Mouse (Mus musculus) intestine, embryonic 14.5 days (tissue): ENCODE results near the gene Lrmda. TPM values are rescaled to one million over a fixed set of nuclear protein-coding genes. Genes with fewer than 3 reads are reported as not detected.

Experiments
- ATAC-seq: fragments of 200-750 bp; cut with Nextera tagmentation; replicated peaks from 2 replicates; pipeline ENCODE4 v1.8.0; 2017; ENCODE audit warnings: low read depth, moderate number of reproducible peaks, moderate TSS enrichment, moderate library complexity; ENCODE audit not compliant: low FRiP score, low TSS enrichment
- DNase-seq: peaks from one replicate; pipeline ENCODE4 v3.0.0-alpha.2; 2018; ENCODE audit warnings: low spot score
- H3K27ac ChIP-seq: fragments of 300-500 bp; sonication (generic); 2 replicates; pipeline ENCODE4 v1.5.1; 2014; ENCODE audit warnings: low read depth, mild to moderate bottlenecking, control low read depth
- H3K27me3 ChIP-seq: fragments of 300-500 bp; sonication (generic); replicated peaks from 2 replicates; pipeline ENCODE4 v1.6.1; 2014; ENCODE audit warnings: low read length, control low read depth; ENCODE audit not compliant: control insufficient read depth, insufficient read depth
- H3K36me3 ChIP-seq: fragments of 300-500 bp; sonication (generic); 2 replicates; pipeline ENCODE4 v1.6.1; 2014; ENCODE audit warnings: low read length, control low read depth; ENCODE audit not compliant: control insufficient read depth, insufficient read depth
- H3K4me1 ChIP-seq: fragments of 300-500 bp; sonication (generic); replicated peaks from 2 replicates; pipeline ENCODE4 v1.6.1; 2014; ENCODE audit warnings: low read length, control low read depth, mixed read lengths; ENCODE audit not compliant: control insufficient read depth, insufficient read depth
- H3K4me2 ChIP-seq: fragments of 300-500 bp; sonication (generic); 2 replicates; pipeline ENCODE4 v1.6.1; 2014; ENCODE audit warnings: low read length
- H3K4me3 ChIP-seq: fragments of 300-500 bp; sonication (generic); 2 replicates; pipeline ENCODE4 v1.5.1; 2014; ENCODE audit warnings: low read depth, low read length, control low read depth, mixed read lengths
- H3K9ac ChIP-seq: fragments of 300-500 bp; sonication (generic); 2 replicates; pipeline ENCODE4 v1.6.1; 2014; ENCODE audit warnings: mild to moderate bottlenecking, low read length
- H3K9me3 ChIP-seq: fragments of 300-500 bp; sonication (generic); 2 replicates; pipeline ENCODE4 v1.6.1; 2016; ENCODE audit warnings: low read length, control low read depth; ENCODE audit not compliant: control insufficient read depth
- WGBS: fragments of 180-500 bp; shearing (Covaris S2); extraction: QIAGEN DNeasy Blood & Tissue Kit; methylation state at CpG from one replicate; pipeline ENCODE4 v1.1.7; 2014; 5-methylcytosine and 5-hydroxymethylcytosine counted together
- polyA plus RNA-seq: library from polyadenylated mRNA; unstranded; fragments of >200 nt; fragmentation: Nextera tagmentation; extraction: Ambion mirVana; gene quantifications from 2 replicates; pipeline ENCODE4 v1.2.1, GENCODE M21; 2014

Gene Lrmda
- polyA plus RNA-seq, 1 experiment from 2014 or later: 0.70 TPM

DNA sequence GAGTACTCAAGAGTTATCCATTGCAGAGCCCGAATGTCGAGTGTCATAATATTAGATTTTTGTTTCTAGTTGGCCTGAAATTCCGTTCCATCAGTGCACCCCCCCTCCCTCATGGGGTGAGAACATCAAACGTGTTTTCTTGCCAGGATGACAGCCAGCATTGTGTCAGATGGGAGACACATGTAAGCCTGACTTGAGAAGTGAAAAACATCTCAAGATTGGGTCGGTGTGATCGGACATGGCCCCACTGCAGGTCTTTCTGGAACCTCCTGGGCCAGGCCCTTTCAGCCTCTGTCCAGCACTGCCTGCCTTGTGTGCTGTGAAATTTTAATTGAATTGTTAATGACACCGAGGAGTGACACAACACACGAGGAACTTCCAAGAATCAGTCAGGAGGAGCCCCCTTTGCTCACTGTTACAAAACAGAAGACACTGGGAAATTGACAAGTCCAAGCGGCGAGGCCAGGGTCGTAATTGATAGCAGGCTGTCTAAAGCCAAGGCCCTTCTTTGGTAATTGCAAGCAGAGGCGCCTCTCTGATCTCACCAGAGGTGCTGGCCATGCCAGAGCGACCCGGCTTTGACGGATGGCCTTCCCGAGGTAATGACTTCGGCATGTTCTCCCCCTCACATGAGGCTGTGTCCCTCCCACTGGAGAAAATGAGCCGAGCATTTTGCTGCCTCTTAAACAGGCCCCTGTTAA, 95.3 kb downstream of the Lrmda start:
- Histone ChIP-seq H3K9me3 (no peaks in the 10 kb centered on the region), H3K4me2 (no peak overlapping the region), H3K36me3 (no peaks in the 10 kb centered on the region), H3K4me3 (no peak overlapping the region), H3K27me3 (no peaks in the 10 kb centered on the region), H3K9ac (no peak overlapping the region), H3K27ac (no peak overlapping the region), H3K4me1 (peaks cover 10% of the 10 kb centered on the region; the same call in 1 of the 2 replicates)
- no peak for ATAC-seq
- DNase-seq: no peak
- 34% methylated on average over 18 of the region's 18 CpGs for WGBS

DNA sequence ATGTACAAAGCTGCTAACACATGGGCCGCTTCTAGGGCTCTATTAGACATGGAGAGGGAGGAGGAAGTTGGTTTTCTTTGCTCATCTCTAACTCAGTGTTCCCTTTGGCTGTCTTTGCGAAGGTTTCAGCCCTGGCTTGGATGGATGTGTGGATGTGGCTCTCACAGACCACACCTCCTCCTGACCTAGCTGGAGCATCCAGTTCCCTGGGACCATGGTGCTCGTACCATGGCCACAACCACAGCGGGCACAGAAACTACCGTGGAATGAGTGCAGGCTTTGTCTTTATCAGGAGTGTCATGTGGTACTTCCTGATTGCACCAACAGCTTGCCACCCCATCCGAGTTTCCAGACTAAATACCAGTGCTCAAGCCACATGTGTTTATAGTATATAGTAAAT, 98.6 kb downstream of the Lrmda start:
- no peak overlapping the region for H3K4me2 ChIP-seq
- WGBS: 59% methylated on average over 6 of the region's 6 CpGs
- no peak for ATAC-seq
- no peak overlapping the region for H3K4me3 ChIP-seq
- H3K9ac ChIP-seq: no peak overlapping the region
- no peaks in the 10 kb centered on the region for H3K36me3 ChIP-seq
- H3K27ac ChIP-seq: no peak overlapping the region
- DNase-seq: no peak
- H3K4me1 ChIP-seq: peaks cover 10% of the 10 kb centered on the region; the same call in 1 of the 2 replicates
- H3K27me3 ChIP-seq: no peaks in the 10 kb centered on the region
- no peaks in the 10 kb centered on the region for H3K9me3 ChIP-seq

DNA sequence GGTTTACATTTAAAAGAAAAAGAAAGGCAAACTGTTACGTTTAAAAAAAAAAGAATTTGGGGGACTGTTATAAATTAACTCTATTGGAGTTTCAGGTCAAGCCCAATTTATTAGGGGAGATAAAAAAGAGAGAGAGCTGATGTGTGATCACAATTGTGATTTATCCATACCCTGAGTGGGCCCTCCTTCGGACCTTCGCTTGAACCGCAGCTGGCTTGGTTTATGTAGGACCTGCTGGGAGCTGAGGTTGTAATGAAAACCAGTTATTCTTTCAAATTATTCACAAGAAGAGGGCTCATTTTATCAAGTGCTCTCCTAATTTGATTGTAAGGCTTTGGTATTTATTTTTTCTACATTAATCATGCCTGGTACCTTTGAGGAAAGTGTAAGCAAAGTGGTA, 99.0 kb downstream of the Lrmda start:
- ATAC-seq (no peak), DNase-seq (no peak)
- WGBS: 27% methylated on average over 4 of the region's 4 CpGs
- Histone ChIP-seq H3K27ac (no peak overlapping the region), H3K27me3 (no peaks in the 10 kb centered on the region), H3K9ac (no peak overlapping the region), H3K4me1 (peaks cover 10% of the 10 kb centered on the region; the same call in 1 of the 2 replicates), H3K4me2 (no peak overlapping the region), H3K36me3 (no peaks in the 10 kb centered on the region), H3K9me3 (no peaks in the 10 kb centered on the region), H3K4me3 (no peak overlapping the region)

DNA sequence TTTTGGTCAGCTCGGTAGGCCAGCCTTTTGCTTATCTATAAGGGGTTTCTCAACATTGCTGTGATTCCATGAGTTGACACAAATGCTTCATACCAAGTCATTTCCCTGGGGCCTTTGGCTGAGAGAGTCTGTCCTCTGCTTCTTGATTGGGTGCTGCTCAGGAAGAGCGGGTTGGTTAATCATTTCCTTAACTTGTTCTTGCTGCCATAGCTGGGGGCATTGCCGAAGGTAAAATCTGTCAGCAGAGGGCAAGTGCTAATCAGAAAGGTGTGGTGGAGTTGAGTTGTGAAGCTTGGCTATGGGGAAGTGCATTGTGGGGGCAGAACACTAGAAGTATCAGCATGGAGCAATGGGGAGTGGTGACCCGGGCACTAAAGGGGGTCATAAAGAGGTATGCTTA, 106.8 kb downstream of the Lrmda start:
- no peak for DNase-seq
- Histone ChIP-seq H3K27ac (no peak overlapping the region), H3K4me3 (no peak overlapping the region), H3K4me2 (no peak overlapping the region), H3K9ac (no peak overlapping the region), H3K36me3 (no peaks in the 10 kb centered on the region), H3K4me1 (no peaks in the 10 kb centered on the region), H3K9me3 (no peaks in the 10 kb centered on the region), H3K27me3 (no peaks in the 10 kb centered on the region)
- WGBS: 60% methylated on average over 4 of the region's 4 CpGs
- peak; percentile 78; the same call in 1 of the 2 replicates for ATAC-seq

DNA sequence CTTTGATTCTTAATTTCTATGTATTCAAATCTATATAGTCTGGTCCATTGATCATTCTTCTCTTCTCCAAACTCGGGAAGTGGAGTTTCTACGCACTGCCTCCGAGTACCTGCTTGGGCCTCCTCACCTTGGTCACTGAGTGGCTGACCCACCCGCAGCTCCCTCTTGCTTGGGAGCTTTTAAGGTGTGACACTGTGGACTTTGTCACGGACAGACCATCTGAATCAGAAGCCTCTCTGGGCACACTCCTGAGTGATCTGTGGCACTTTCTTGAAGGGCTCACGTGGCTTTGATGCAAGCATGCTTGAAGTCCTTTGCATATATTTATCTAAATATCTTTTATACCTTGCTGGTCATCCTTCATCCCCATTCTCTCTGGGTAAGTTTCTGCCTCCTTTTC, 107.3 kb downstream of the Lrmda start:
- Histone ChIP-seq H3K4me1 (no peaks in the 10 kb centered on the region), H3K9me3 (no peaks in the 10 kb centered on the region), H3K4me3 (no peak overlapping the region), H3K27me3 (no peaks in the 10 kb centered on the region), H3K9ac (no peak overlapping the region), H3K36me3 (no peaks in the 10 kb centered on the region), H3K4me2 (no peak overlapping the region), H3K27ac (no peak overlapping the region)
- WGBS: 75% methylated on average over 6 of the region's 6 CpGs
- ATAC-seq (0 out of 2 replicates have a peak, but pooled peaks have one; percentile 23), DNase-seq (no peak)

DNA sequence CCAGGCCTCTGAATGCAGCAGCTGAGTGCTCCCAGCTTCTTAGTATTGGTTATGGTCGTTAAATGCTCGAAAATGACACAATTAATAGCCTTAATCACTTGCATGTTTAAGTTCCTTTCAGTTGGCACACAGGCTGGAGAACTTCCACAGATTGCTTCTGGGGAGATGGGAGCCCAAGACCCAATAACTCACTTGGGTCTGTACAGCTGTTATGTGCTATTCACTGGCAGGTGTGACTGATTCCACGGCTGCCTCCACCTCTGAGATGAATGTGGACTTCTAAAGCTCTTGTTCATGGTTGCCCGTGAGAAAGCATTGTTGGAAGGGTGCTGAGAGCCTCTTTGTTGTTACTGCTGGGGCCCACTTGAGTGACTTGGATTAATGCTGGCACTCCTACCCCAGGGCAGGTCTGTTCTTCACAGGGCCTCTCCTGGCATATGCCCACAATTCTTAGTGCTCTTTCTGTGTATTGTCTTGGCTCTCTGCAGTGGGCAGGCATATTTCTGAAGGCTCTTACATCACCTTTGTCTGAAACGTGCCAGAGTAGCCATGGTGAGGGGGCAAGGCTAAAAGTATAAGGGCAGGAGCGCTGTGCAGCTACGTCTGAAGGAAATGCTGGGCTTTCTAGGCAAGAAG, 111.6 kb downstream of the Lrmda start:
- Histone ChIP-seq H3K9me3 (no peaks in the 10 kb centered on the region), H3K4me2 (no peak overlapping the region), H3K27ac (no peak overlapping the region), H3K9ac (no peak overlapping the region), H3K36me3 (no peaks in the 10 kb centered on the region), H3K4me3 (no peak overlapping the region), H3K27me3 (no peaks in the 10 kb centered on the region), H3K4me1 (no peaks in the 10 kb centered on the region)
- ATAC-seq: no peak
- DNase-seq: no peak
- WGBS: 73% methylated on average over 7 of the region's 7 CpGs

DNA sequence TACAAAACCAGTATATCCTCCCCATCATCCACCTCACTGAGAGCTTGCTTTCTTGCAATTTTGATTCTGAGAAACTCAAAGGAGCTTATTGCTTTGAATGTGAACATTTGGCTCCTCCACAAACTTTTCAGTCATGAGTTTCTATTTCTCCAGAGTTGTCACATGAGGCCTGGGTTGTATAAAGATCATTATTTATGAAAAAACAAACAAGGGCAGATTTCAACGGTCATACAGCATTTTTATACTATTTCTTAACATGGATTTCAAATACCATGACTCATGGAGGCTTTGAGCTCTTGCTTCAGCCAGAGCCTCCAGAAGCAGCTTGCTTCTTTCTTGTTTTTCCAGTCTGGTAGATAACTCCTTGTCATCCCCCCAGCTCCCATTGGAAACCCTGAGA, 119.8 kb downstream of the Lrmda start:
- Histone ChIP-seq H3K36me3 (no peaks in the 10 kb centered on the region), H3K4me1 (no peaks in the 10 kb centered on the region), H3K9me3 (no peaks in the 10 kb centered on the region), H3K27ac (no peak overlapping the region), H3K4me2 (no peak overlapping the region), H3K4me3 (no peak overlapping the region), H3K9ac (no peak overlapping the region), H3K27me3 (no peaks in the 10 kb centered on the region)
- ATAC-seq (no peak), DNase-seq (no peak)
- 60% methylated on average over 1 of the region's 1 CpGs for WGBS

DNA sequence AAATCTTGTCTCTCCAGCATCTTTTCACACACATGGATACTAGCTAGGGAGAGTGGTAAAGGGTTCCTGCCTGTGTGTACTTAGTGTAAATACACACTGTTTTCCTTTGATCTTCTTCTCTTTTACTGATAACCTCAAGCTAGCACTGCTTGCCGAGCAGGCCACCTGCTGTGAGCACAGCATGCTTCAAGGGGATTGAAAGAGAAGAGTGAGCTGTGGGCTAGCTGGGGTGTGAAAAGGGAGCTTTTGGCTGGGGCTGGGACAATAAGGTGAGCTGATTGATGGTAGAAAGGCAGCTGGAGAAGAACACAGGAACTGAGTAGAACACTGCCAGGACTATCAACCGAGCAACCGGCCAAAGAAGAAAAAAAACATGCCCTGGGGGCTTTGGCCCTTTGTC, 124.5 kb downstream of the Lrmda start:
- H3K9me3 ChIP-seq: no peaks in the 10 kb centered on the region
- H3K4me1 ChIP-seq: peaks cover 25% of the 10 kb centered on the region
- DNase-seq: no peak
- no peak overlapping the region for H3K4me2 ChIP-seq
- H3K27me3 ChIP-seq: no peaks in the 10 kb centered on the region
- no peak overlapping the region for H3K27ac ChIP-seq
- no peak overlapping the region for H3K4me3 ChIP-seq
- ATAC-seq: no peak
- no peaks in the 10 kb centered on the region for H3K36me3 ChIP-seq
- 47% methylated on average over 3 of the region's 3 CpGs for WGBS
- no peak overlapping the region for H3K9ac ChIP-seq

DNA sequence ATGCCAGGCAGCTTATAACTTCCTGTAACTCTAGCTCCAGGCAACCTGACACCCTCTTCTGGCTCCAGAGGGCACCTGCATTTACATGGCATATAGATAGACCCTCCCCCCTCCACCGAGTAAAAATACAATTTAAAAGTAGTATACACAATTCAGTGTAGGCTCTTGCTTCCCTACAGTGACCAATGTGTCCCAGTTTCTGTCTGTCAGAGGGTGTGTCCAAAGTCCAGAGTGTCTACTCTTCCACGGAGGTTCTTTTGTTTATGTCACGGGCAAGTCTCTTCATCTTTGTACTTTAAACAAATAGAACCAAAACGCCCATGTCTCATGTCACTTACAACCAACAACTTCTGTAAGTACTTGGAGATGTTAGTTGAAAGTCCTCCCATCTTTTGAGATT, 126.4 kb downstream of the Lrmda start:
- Histone ChIP-seq H3K27ac (no peak overlapping the region), H3K36me3 (no peaks in the 10 kb centered on the region), H3K9me3 (no peaks in the 10 kb centered on the region), H3K4me2 (no peak overlapping the region), H3K9ac (no peak overlapping the region), H3K27me3 (no peaks in the 10 kb centered on the region), H3K4me1 (peaks cover 25% of the 10 kb centered on the region), H3K4me3 (no peak overlapping the region)
- no peak for ATAC-seq
- WGBS: 23% methylated on average over 4 of the region's 4 CpGs
- no peak for DNase-seq
